7 mouse cellular contexts compared by ENCODE assay signal in genomic region chr1:193575986-193576713, GRCm38 (mm10).
A peak's percentile ranks its signal among the peaks of the same experiment; 100 is the strongest.
DNase-seq lines count a peak whose midpoint lies in the region; ATAC-seq and TF ChIP-seq lines count a peak whose summit lies in the region.

No protein-coding gene starts in this region.

- peak; percentile 95 for TF ChIP-seq CTCF in left cerebral cortex, adult 2 months (IDR thresholded peaks at IDR 0.05)

- peak; percentile 71 for DNase-seq in adrenal gland, adult 2 months
- peak; percentile 18 to 45 for DNase-seq in gastrocnemius, adult 8-10 months (ENCODE audit: low spot score in 2 of 2)
- DNase-seq in hindlimb bud, embryonic 11.5 days (ENCODE audit: extremely low spot score, low read depth, low spot score), result peak; percentile 58
- DNase-seq in left cerebral cortex, adult 2 months (ENCODE audit: extremely low spot score in 1 of 2, low spot score in 2 of 2), result peak; percentile 87 to 89
- DNase-seq in lung, postnatal 4 days, result peak; percentile 77 to 78
- peak; percentile 85 for DNase-seq in right cerebral cortex, postnatal 4 days

- ATAC-seq in common myeloid progenitor, adult 5-6 weeks (replicated peaks; ENCODE audit: low read depth, poor library complexity, severe bottlenecking), result peak; percentile 85

- H3K4me3 ChIP-seq in left cerebral cortex, adult 2 months, result no peak overlapping the region

- peak overlapping the region; percentile 58 for H3K27ac ChIP-seq in left cerebral cortex, adult 2 months

- intact Hi-C loops in left cerebral cortex, adult 2 months (cut with DNase I), result loop anchor here (2.0 to 5.0 kb wide), 2 partner anchors 127 to 1041 kb away; partner anchors contain the start of gene Plxna2

Comparison
In these comparisons a context has a peak if more than half of its experiments do, and no peak if none do; other contexts are left out.
1. DNase-seq: peak in every context shown above with its lines; median percentile 88 in left cerebral cortex, adult 2 months; 85 in right cerebral cortex, postnatal 4 days; 78 in lung, postnatal 4 days; 71 in adrenal gland, adult 2 months; 58 in hindlimb bud, embryonic 11.5 days; 32 in gastrocnemius, adult 8-10 months.